Mouse (Mus musculus): ENCODE results near the gene Arhgap19. TPM values are rescaled to one million over a fixed set of nuclear protein-coding genes. Genes with fewer than 3 reads are reported as not detected.

Gene Arhgap19
- polyA plus RNA-seq, 1 experiment from 2014 or later, result 12.9 TPM

GRCm38 (mm10) chr19:41818749-41819148, 16.9 kb upstream of the Arhgap19 start:
- DNase-seq (no peak), ATAC-seq (no peak)
- Histone ChIP-seq H3K4me3 (ENCODE audit: low read depth, low read length) (no peak overlapping the region), H3K27ac (ENCODE audit: low read depth) (no peak overlapping the region), H3K9ac (replicated peaks) (no peak overlapping the region), H3K4me2 (ENCODE audit: low read depth, low read length) (no peak overlapping the region), H3K27me3 (ENCODE audit: insufficient read depth, low read length) (no peaks in the 10 kb centered on the region), H3K9me3 (ENCODE audit: low read length) (no peaks in the 10 kb centered on the region), H3K4me1 (ENCODE audit: insufficient read depth) (peaks cover 9% of the 10 kb centered on the region), H3K36me3 (replicated peaks; ENCODE audit: insufficient read depth, low read length) (no peaks in the 10 kb centered on the region)
- 61% methylated on average over 4 of the region's 4 CpGs for WGBS (ENCODE audit: insufficient replicate concordance)
- TF ChIP-seq EP300 (IDR thresholded peaks at IDR 0.05; ENCODE audit: low read depth) (no peak), CTCF (IDR thresholded peaks at IDR 0.05; ENCODE audit: low read depth) (no peak)

GRCm38 (mm10) chr19:41817325-41817724, 15.5 kb upstream of the Arhgap19 start:
- no peak for TF ChIP-seq EP300 (IDR thresholded peaks at IDR 0.05; ENCODE audit: low read depth)
- TF ChIP-seq CTCF (IDR thresholded peaks at IDR 0.05; ENCODE audit: low read depth), result no peak
- DNase-seq (no peak), ATAC-seq (no peak)
- Histone ChIP-seq H3K27ac (ENCODE audit: low read depth) (no peak overlapping the region), H3K4me2 (ENCODE audit: low read depth, low read length) (no peak overlapping the region), H3K4me1 (ENCODE audit: insufficient read depth) (peaks cover 13% of the 10 kb centered on the region), H3K36me3 (replicated peaks; ENCODE audit: insufficient read depth, low read length) (no peaks in the 10 kb centered on the region), H3K4me3 (ENCODE audit: low read depth, low read length) (no peak overlapping the region), H3K9ac (replicated peaks) (no peak overlapping the region), H3K27me3 (ENCODE audit: insufficient read depth, low read length) (no peaks in the 10 kb centered on the region), H3K9me3 (ENCODE audit: low read length) (no peaks in the 10 kb centered on the region)
- WGBS (ENCODE audit: insufficient replicate concordance), result 70% methylated on average over 10 of the region's 10 CpGs

DNA sequence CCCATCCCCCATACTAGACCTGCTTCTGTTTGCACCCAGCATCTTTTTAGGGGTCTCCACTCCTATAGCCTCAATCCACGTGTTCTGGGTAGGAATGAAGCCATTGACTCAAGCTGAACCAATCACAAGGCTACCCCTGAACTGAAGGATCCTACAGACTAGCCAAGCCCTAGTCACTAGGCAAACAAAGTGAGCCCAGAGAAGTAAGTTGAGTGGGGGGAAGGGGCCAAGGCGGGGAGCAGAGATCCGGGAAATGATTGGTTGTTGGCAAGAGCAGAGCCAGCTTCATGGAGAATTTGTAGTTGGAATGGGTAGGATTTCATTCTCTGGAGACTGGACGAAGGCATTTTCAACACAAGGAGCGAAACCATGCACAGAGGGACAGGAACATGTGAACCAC, 15.1 kb upstream of the Arhgap19 start:
- Histone ChIP-seq H3K9me3 (ENCODE audit: low read length) (no peaks in the 10 kb centered on the region), H3K4me3 (ENCODE audit: low read depth, low read length) (no peak overlapping the region), H3K27ac (ENCODE audit: low read depth) (no peak overlapping the region), H3K27me3 (ENCODE audit: insufficient read depth, low read length) (no peaks in the 10 kb centered on the region), H3K4me1 (ENCODE audit: insufficient read depth) (peaks cover 13% of the 10 kb centered on the region), H3K9ac (replicated peaks) (no peak overlapping the region), H3K4me2 (ENCODE audit: low read depth, low read length) (no peak overlapping the region), H3K36me3 (replicated peaks; ENCODE audit: insufficient read depth, low read length) (no peaks in the 10 kb centered on the region)
- TF ChIP-seq EP300 (IDR thresholded peaks at IDR 0.05; ENCODE audit: low read depth) (no peak), CTCF (IDR thresholded peaks at IDR 0.05; ENCODE audit: low read depth) (no peak)
- DNase-seq (no peak), ATAC-seq (no peak)
- 62% methylated on average over 5 of the region's 5 CpGs for WGBS (ENCODE audit: insufficient replicate concordance)

DNA sequence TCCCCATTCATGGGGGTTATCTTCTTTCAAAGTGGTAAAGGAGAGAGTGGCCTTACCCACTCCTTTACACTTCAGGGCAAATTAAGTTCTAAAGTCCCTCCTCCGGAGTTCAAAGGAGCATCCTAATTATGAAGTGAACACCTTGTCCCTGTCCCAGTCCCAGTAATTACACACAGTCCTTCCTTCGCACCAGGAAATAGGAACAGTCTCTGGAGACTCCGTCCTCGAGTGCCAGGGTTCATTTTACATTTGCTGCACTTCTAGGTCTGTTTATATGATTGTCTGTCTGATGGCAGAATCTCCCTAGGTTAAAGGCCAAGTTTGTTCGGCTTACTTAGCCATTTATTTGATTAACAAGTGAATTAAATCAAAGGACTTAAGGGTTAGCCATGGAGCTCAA, 14.6 kb upstream of the Arhgap19 start:
- 68% methylated on average over 5 of the region's 5 CpGs for WGBS (ENCODE audit: insufficient replicate concordance)
- no peak overlapping the region for H3K27ac ChIP-seq (ENCODE audit: low read depth)
- DNase-seq, result no peak
- no peaks in the 10 kb centered on the region for H3K9me3 ChIP-seq (ENCODE audit: low read length)
- no peaks in the 10 kb centered on the region for H3K36me3 ChIP-seq (replicated peaks; ENCODE audit: insufficient read depth, low read length)
- peaks cover 13% of the 10 kb centered on the region for H3K4me1 ChIP-seq (ENCODE audit: insufficient read depth)
- H3K4me2 ChIP-seq (ENCODE audit: low read depth, low read length), result no peak overlapping the region
- no peak overlapping the region for H3K9ac ChIP-seq (replicated peaks)
- no peaks in the 10 kb centered on the region for H3K27me3 ChIP-seq (ENCODE audit: insufficient read depth, low read length)
- ATAC-seq, result no peak
- no peak overlapping the region for H3K4me3 ChIP-seq (ENCODE audit: low read depth, low read length)
- no peak for TF ChIP-seq CTCF (IDR thresholded peaks at IDR 0.05; ENCODE audit: low read depth)

GRCm38 (mm10) chr19:41813374-41813773, 11.5 kb upstream of the Arhgap19 start:
- Histone ChIP-seq H3K27ac (ENCODE audit: low read depth) (no peak overlapping the region), H3K4me1 (ENCODE audit: insufficient read depth) (peaks cover 13% of the 10 kb centered on the region), H3K4me3 (ENCODE audit: low read depth, low read length) (no peak overlapping the region), H3K36me3 (replicated peaks; ENCODE audit: insufficient read depth, low read length) (no peaks in the 10 kb centered on the region), H3K27me3 (ENCODE audit: insufficient read depth, low read length) (no peaks in the 10 kb centered on the region), H3K4me2 (ENCODE audit: low read depth, low read length) (no peak overlapping the region), H3K9ac (replicated peaks) (no peak overlapping the region), H3K9me3 (ENCODE audit: low read length) (no peaks in the 10 kb centered on the region)
- no peak for DNase-seq
- WGBS (ENCODE audit: insufficient replicate concordance), result 74% methylated on average over 4 of the region's 4 CpGs
- no peak for ATAC-seq
- TF ChIP-seq EP300 (IDR thresholded peaks at IDR 0.05; ENCODE audit: low read depth), result no peak
- TF ChIP-seq CTCF (IDR thresholded peaks at IDR 0.05; ENCODE audit: low read depth), result no peak

GRCm38 (mm10) chr19:41812525-41812924, 10.7 kb upstream of the Arhgap19 start:
- no peaks in the 10 kb centered on the region for H3K9me3 ChIP-seq (ENCODE audit: low read length)
- H3K27ac ChIP-seq (ENCODE audit: low read depth), result no peak overlapping the region
- no peaks in the 10 kb centered on the region for H3K27me3 ChIP-seq (ENCODE audit: insufficient read depth, low read length)
- DNase-seq (no peak), ATAC-seq (no peak)
- TF ChIP-seq CTCF (IDR thresholded peaks at IDR 0.05; ENCODE audit: low read depth) (no peak), EP300 (IDR thresholded peaks at IDR 0.05; ENCODE audit: low read depth) (no peak)
- WGBS (ENCODE audit: insufficient replicate concordance), result 81% methylated on average over 10 of the region's 10 CpGs
- H3K4me2 ChIP-seq (ENCODE audit: low read depth, low read length), result no peak overlapping the region
- H3K4me3 ChIP-seq (ENCODE audit: low read depth, low read length), result no peak overlapping the region
- H3K36me3 ChIP-seq (replicated peaks; ENCODE audit: insufficient read depth, low read length), result no peaks in the 10 kb centered on the region
- no peak overlapping the region for H3K9ac ChIP-seq (replicated peaks)
- peaks cover 18% of the 10 kb centered on the region for H3K4me1 ChIP-seq (ENCODE audit: insufficient read depth)

GRCm38 (mm10) chr19:41810074-41810473, 8.2 kb upstream of the Arhgap19 start:
- H3K4me3 ChIP-seq (ENCODE audit: low read depth, low read length), result no peak overlapping the region
- H3K4me1 ChIP-seq (ENCODE audit: insufficient read depth), result peaks cover 12% of the 10 kb centered on the region
- H3K27me3 ChIP-seq (ENCODE audit: insufficient read depth, low read length), result no peaks in the 10 kb centered on the region
- no peak overlapping the region for H3K9ac ChIP-seq (replicated peaks)
- H3K27ac ChIP-seq (ENCODE audit: low read depth), result no peak overlapping the region
- ATAC-seq, result no peak
- no peak overlapping the region for H3K4me2 ChIP-seq (ENCODE audit: low read depth, low read length)
- TF ChIP-seq EP300 (IDR thresholded peaks at IDR 0.05; ENCODE audit: low read depth) (no peak), CTCF (IDR thresholded peaks at IDR 0.05; ENCODE audit: low read depth) (no peak)
- 87% methylated on average over 5 of the region's 5 CpGs for WGBS (ENCODE audit: insufficient replicate concordance)
- peaks cover 5% of the 10 kb centered on the region; the same call in 1 of the 2 replicates for H3K9me3 ChIP-seq (ENCODE audit: low read length)
- no peaks in the 10 kb centered on the region for H3K36me3 ChIP-seq (replicated peaks; ENCODE audit: insufficient read depth, low read length)
- no peak for DNase-seq
